Mouse (Mus musculus): ENCODE results near the gene Il9r. TPM values are rescaled to one million over a fixed set of nuclear protein-coding genes. Genes with fewer than 3 reads are reported as not detected.

Gene Il9r
- total RNA-seq, 1 experiment from 2014 or later = 12.8 TPM

- ATAC-seq (ENCODE audit: extremely low read depth, insufficient number of reproducible peaks, low FRiP score, poor library complexity, severe bottlenecking) = no peak
These were observed 60.5 kb downstream of the Il9r start for GRCm38 (mm10) chr11:32139528-32139961.

DNA sequence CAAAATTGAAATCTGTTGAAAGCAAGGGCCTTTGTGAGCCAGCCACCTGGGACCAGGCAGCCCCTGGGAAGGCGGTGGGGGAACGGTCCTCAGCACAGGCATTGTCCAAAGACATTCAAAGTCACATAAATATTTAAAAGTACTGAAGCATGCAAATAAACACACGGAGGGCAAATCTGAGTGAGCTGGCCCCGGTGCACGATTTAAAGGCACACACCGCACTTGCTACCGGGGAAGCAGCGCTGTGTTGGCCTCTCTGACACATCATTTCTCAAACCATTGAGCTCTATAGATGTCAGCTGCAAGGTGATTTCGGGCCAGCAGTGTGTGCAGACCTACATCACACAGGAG lies 61.5 kb downstream of the Il9r start:
- no peak for ATAC-seq (ENCODE audit: extremely low read depth, insufficient number of reproducible peaks, low FRiP score, poor library complexity, severe bottlenecking)

DNA sequence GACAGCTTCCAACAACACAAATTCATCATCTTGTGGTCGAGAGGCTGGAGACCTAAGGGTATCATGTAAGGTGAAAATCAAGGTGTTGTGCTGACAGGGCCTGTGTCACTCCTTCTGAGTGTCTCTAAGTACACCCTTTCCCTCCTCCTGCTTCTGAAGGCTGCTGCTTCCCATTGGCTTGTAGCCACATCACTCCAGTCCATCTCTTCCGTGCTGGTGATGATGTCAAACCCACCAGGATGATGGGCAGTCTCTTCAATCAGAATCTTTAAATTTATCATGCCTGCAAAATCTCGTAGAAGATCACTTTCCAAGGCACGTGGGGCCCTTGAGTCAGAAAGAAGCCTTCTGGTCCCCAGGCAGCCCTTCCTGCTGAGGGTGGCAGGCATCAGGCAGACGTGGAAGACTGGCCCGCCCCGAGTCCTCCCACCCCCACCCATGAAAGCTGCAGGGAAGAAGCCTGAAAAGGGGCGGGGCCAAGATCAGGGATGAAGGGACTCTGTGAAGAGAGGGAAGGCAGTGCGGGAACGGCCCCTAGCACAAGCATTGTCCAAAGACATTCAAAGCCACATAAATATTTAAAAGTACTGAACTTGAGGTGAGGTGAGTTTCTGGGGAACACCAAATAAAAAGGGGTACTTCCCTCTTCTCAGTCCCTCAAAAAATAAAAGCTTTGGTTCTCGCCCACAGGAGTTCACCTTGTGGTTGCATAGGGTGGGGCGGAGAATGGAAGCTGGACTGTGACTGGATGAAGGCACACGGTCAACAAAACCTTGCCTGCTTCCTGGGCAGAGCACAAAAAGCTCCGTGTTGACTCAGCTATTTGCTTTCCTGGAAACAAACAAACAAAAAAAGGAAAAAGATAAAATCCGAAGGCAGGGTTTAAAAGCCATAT lies 62.1 kb downstream of the Il9r start:
- no peak for ATAC-seq (ENCODE audit: extremely low read depth, insufficient number of reproducible peaks, low FRiP score, poor library complexity, severe bottlenecking)

Other genes starting within 250 kb of the Il9r start
- gene 4930524B15Rik, start 234.7 kb downstream of the Il9r start, total RNA-seq (2017) = not detected in 2 replicates
- 17.0 and 23.7 TPM in 2 replicates for gene Nsg2, start 199.8 kb downstream of the Il9r start, total RNA-seq (2017)
- 13.7 and 25.4 TPM in 2 replicates for gene Snrnp25, start 5.1 kb upstream of the Il9r start, total RNA-seq (2017)
- 3.6 and 4.7 TPM in 2 replicates for gene Rhbdf1, start 22.0 kb upstream of the Il9r start, total RNA-seq (2017)
- 14.1 and 15.0 TPM in 2 replicates for gene Mpg, start 26.2 kb upstream of the Il9r start, total RNA-seq (2017)
- 33.8 and 35.5 TPM in 2 replicates for gene Nprl3, start 67.4 kb upstream of the Il9r start, total RNA-seq (2017)
- not detected in 2 replicates for gene Hba-x, start 76.1 kb upstream of the Il9r start, total RNA-seq (2017)
- 3,990 and 4,153 TPM in 2 replicates for gene Hba-a1, start 83.2 kb upstream of the Il9r start, total RNA-seq (2017)
- gene Hbq1b, start 86.7 kb upstream of the Il9r start, total RNA-seq (2017) = 1.2 TPM in 1 of 2 replicates, not detected in the other
- gene Hba-a2, start 96.2 kb upstream of the Il9r start, total RNA-seq (2017) = 33,715 and 35,496 TPM in 2 replicates
- gene Hbq1a, start 99.8 kb upstream of the Il9r start, total RNA-seq (2017) = 0.98 TPM in 1 of 2 replicates, not detected in the other
- 0.23 and 0.25 TPM in 2 replicates for gene Sh3pxd2b, start 147.5 kb upstream of the Il9r start, total RNA-seq (2017)

All from neutrophil, adult 5-6 weeks (primary cell).